Mouse (Mus musculus) cortical plate, adult 2 months (tissue): ENCODE results near the gene Def6. TPM values are rescaled to one million over a fixed set of nuclear protein-coding genes. Genes with fewer than 3 reads are reported as not detected.

ENCODE experiments used
- H3K27ac ChIP-seq: fragments of 200-500 bp; 2 replicates; pipeline ENCODE4 v1.5.1; 2012; ENCODE audit warnings: low read length, control low read depth, inconsistent platforms; ENCODE audit not compliant: insufficient read depth
- H3K4me1 ChIP-seq: fragments of 200-500 bp; 2 replicates; pipeline ENCODE4 v1.6.1; 2011; ENCODE audit warnings: low read length; ENCODE audit not compliant: control insufficient read depth, insufficient read depth
- H3K4me3 ChIP-seq: fragments of 200-500 bp; 2 replicates; pipeline ENCODE4 v1.5.1; 2011; ENCODE audit warnings: mild to moderate bottlenecking, low read length, control low read depth; ENCODE audit not compliant: insufficient read depth
- CTCF ChIP-seq: fragments of 200-500 bp; IDR thresholded peaks from 2 replicates; pipeline ENCODE4 v1.5.1; 2011; ENCODE audit warnings: mild to moderate bottlenecking, control low read depth, low read length; ENCODE audit not compliant: insufficient read depth; ENCODE audit errors: extremely low read depth
- POLR2A ChIP-seq: fragments of 200-500 bp; IDR thresholded peaks from 2 replicates; pipeline ENCODE4 v1.6.1; 2011; ENCODE audit warnings: mild to moderate bottlenecking, low read length, control low read depth; ENCODE audit not compliant: insufficient read depth; ENCODE audit errors: extremely low read depth
- polyA plus RNA-seq: library from polyadenylated mRNA; depleted of rRNA; stranded (reverse); fragments of >200 nt; gene quantifications from 2 replicates; pipeline ENCODE4 v1.2.3, GENCODE M21; 2012

The Def6 gene
- polyA plus RNA-seq, 1 experiment: 3.7 TPM

GRCm38 (mm10) chr17:28246640-28247039 lies 39.1 kb downstream of the Def6 start:
- no peak overlapping the region for H3K27ac ChIP-seq
- peaks cover 3% of the 10 kb centered on the region for H3K4me1 ChIP-seq
- no peak overlapping the region for H3K4me3 ChIP-seq
- TF ChIP-seq POLR2A (no peak), CTCF (no peak)

GRCm38 (mm10) chr17:28247613-28248012 lies 40.0 kb downstream of the Def6 start:
- Histone ChIP-seq H3K4me1 (peaks cover 3% of the 10 kb centered on the region), H3K4me3 (no peak overlapping the region)
- no peak for TF ChIP-seq CTCF
- no peak for TF ChIP-seq POLR2A

GRCm38 (mm10) chr17:28249062-28249461 lies 41.5 kb downstream of the Def6 start:
- TF ChIP-seq CTCF (no peak), POLR2A (no peak)
- H3K4me3 ChIP-seq: no peak overlapping the region
- H3K4me1 ChIP-seq: peaks cover 3% of the 10 kb centered on the region
- no peak overlapping the region for H3K27ac ChIP-seq

More at GRCm38 (mm10) chr17:28247613-28248012, 40.0 kb downstream of the Def6 start:
- no peak overlapping the region for H3K27ac ChIP-seq

- Histone ChIP-seq H3K4me1 (no peaks in the 10 kb centered on the region; the same call in 1 of the 2 replicates), H3K4me3 (no peak overlapping the region), H3K27ac (no peak overlapping the region)
- TF ChIP-seq CTCF (no peak), POLR2A (no peak)
Observed at GRCm38 (mm10) chr17:28251579-28252280, 44.2 kb downstream of the Def6 start.

- TF ChIP-seq POLR2A (no peak), CTCF (no peak)
- H3K4me1 ChIP-seq: no peaks in the 10 kb centered on the region; the same call in 1 of the 2 replicates
- no peak overlapping the region for H3K27ac ChIP-seq
- no peak overlapping the region for H3K4me3 ChIP-seq
Observed at GRCm38 (mm10) chr17:28252281-28252648, 44.7 kb downstream of the Def6 start.

GRCm38 (mm10) chr17:28253216-28253615 lies 45.6 kb downstream of the Def6 start:
- TF ChIP-seq POLR2A: no peak
- no peak for TF ChIP-seq CTCF
- no peak overlapping the region for H3K27ac ChIP-seq
- no peak overlapping the region for H3K4me3 ChIP-seq
- no peaks in the 10 kb centered on the region; the same call in 1 of the 2 replicates for H3K4me1 ChIP-seq

GRCm38 (mm10) chr17:28254804-28255203 lies 47.2 kb downstream of the Def6 start:
- H3K4me3 ChIP-seq: no peak overlapping the region
- no peaks in the 10 kb centered on the region; the same call in 1 of the 2 replicates for H3K4me1 ChIP-seq
- TF ChIP-seq CTCF: no peak
- TF ChIP-seq POLR2A: no peak
- H3K27ac ChIP-seq: no peak overlapping the region

- Histone ChIP-seq H3K27ac (no peak overlapping the region), H3K4me3 (no peak overlapping the region), H3K4me1 (no peaks in the 10 kb centered on the region; the same call in 1 of the 2 replicates)
- no peak for TF ChIP-seq CTCF
Observed at GRCm38 (mm10) chr17:28255651-28256050, 48.1 kb downstream of the Def6 start.

- Histone ChIP-seq H3K4me3 (no peak overlapping the region), H3K27ac (no peak overlapping the region), H3K4me1 (no peaks in the 10 kb centered on the region; the same call in 1 of the 2 replicates)
- TF ChIP-seq POLR2A (no peak), CTCF (no peak)
Observed at GRCm38 (mm10) chr17:28256651-28257328, 49.2 kb downstream of the Def6 start.

- TF ChIP-seq CTCF: no peak
- TF ChIP-seq POLR2A: no peak
- H3K27ac ChIP-seq: no peak overlapping the region
- no peak overlapping the region for H3K4me3 ChIP-seq
- no peaks in the 10 kb centered on the region; the same call in none of the 2 replicates for H3K4me1 ChIP-seq
Observed at GRCm38 (mm10) chr17:28258325-28258724, 50.7 kb downstream of the Def6 start.
